Mouse (Mus musculus) intestine, postnatal 0 days (tissue): Measurements from ENCODE around the gene Schip1. TPM values are rescaled to one million over a fixed set of nuclear protein-coding genes. Genes with fewer than 3 reads are reported as not detected.

Source experiments
- ATAC-seq: fragments of 200-750 bp; cut with Nextera tagmentation; 2 replicates; pipeline ENCODE4 v1.8.0; 2017; ENCODE audit warnings: mild to moderate bottlenecking, moderate TSS enrichment, moderate library complexity
- H3K27ac ChIP-seq: fragments of 300-500 bp; sonication (generic); 2 replicates; pipeline ENCODE4 v1.5.1; 2014; ENCODE audit warnings: mild to moderate bottlenecking, low read depth, low read length, moderate library complexity
- H3K27me3 ChIP-seq: fragments of 300-500 bp; sonication (generic); replicated peaks from 2 replicates; pipeline ENCODE4 v1.6.1; 2014; ENCODE audit warnings: low read length, mixed read lengths; ENCODE audit not compliant: control insufficient read depth, insufficient read depth
- H3K36me3 ChIP-seq: fragments of 300-500 bp; sonication (generic); 2 replicates; pipeline ENCODE4 v1.6.1; 2014; ENCODE audit warnings: mild to moderate bottlenecking, moderate library complexity; ENCODE audit not compliant: control insufficient read depth, insufficient read depth
- H3K4me1 ChIP-seq: fragments of 300-500 bp; sonication (generic); replicated peaks from 2 replicates; pipeline ENCODE4 v1.6.1; 2014; ENCODE audit warnings: antibody characterized with exemption, low read length, mixed read lengths; ENCODE audit not compliant: control insufficient read depth, insufficient read depth
- H3K4me2 ChIP-seq: fragments of 300-500 bp; sonication (generic); replicated peaks from 2 replicates; pipeline ENCODE4 v1.6.1; 2014; ENCODE audit warnings: low read depth, mild to moderate bottlenecking, moderate library complexity
- H3K4me3 ChIP-seq: fragments of 300-500 bp; sonication (generic); 2 replicates; pipeline ENCODE4 v1.5.1; 2014; ENCODE audit warnings: low read depth, low read length
- H3K9ac ChIP-seq: fragments of 300-500 bp; sonication (generic); 2 replicates; pipeline ENCODE4 v1.6.1; 2014; ENCODE audit warnings: mild to moderate bottlenecking, low read depth, low read length
- H3K9me3 ChIP-seq: fragments of 300-500 bp; sonication (generic); 2 replicates; pipeline ENCODE4 v1.6.1; 2016; ENCODE audit warnings: mixed run types; ENCODE audit not compliant: control insufficient read depth
- CTCF ChIP-seq: sonication (generic); IDR thresholded peaks from 2 replicates; pipeline ENCODE4 v1.5.1; 2016; ENCODE audit warnings: low read depth, mild to moderate bottlenecking, control low read depth, antibody characterized with exemption, moderate library complexity
- WGBS: fragments of 180-500 bp; shearing (Covaris S2); extraction: QIAGEN DNeasy Blood & Tissue Kit; methylation state at CpG from one replicate; pipeline ENCODE4 v1.1.7; 2014; 5-methylcytosine and 5-hydroxymethylcytosine counted together
- polyA plus RNA-seq: library from polyadenylated mRNA; unstranded; fragments of >200 nt; fragmentation: Nextera tagmentation; extraction: Ambion mirVana; gene quantifications from 2 replicates; pipeline ENCODE4 v1.2.1, GENCODE M21; 2015

The Schip1 gene
- polyA plus RNA-seq, 1 experiment from 2014 or later, result 24.2 TPM

DNA sequence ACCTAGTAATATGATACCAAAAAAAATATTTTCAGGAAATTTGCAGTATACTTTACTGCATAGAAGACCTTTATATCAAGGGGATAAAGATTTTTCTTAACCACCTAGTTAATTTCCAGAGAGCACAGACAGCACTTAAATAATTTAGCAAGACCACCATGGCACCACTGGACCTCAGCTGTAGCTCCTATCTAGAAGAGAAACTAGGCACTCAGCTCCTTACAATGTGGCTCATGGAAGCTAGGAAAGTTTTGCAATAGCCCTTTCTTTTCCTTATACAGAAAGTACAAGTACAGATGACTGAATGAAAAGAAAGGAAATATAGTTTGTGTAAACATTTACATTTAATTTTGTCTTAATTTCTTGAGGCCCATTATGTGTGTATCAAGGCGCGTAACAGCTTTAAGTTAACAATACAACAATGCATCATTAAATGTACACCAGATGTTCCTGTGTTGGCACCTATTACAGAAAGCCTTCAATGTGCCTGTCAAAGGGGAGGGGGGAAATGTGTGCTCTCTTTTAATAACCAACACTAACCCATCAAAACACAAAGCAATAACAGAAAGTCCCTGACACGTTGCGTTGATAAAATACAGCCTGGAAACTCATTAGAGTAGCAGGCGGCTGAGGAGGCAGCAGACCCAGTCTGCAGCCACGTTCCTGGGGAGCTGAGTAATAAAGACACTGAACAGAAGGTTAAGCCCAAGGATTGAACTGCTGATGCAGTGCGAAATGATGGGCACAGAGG is 218.4 kb downstream of the Schip1 start:
- WGBS, result 42% methylated on average over 7 of the region's 7 CpGs
- Histone ChIP-seq H3K9ac (no peak overlapping the region), H3K4me2 (peak overlapping the region; percentile 21; the same call in 1 of the 2 replicates), H3K36me3 (no peaks in the 10 kb centered on the region), H3K27me3 (no peaks in the 10 kb centered on the region), H3K27ac (no peak overlapping the region), H3K9me3 (no peaks in the 10 kb centered on the region), H3K4me3 (no peak overlapping the region), H3K4me1 (no peaks in the 10 kb centered on the region)
- TF ChIP-seq CTCF, result no peak
- ATAC-seq, result no peak

DNA sequence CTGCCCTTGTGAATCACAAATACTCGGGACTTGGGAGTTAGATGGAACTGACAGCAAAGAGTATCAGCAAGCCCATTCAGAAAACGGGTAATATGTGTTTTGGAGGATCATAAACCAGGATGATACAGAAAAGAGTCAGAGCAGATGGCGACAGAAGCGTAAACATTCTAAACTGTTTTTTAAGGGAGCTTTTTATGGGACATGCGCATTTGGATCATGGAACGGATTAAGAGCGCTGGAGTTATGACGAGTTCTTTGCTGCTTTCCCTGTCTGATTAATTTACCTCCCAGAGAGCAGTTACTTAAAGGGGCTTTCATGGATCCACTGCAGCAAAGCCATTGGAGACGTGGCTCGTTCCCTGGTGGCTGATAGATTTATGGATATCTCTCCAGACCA is 219.0 kb downstream of the Schip1 start:
- Histone ChIP-seq H3K36me3 (no peaks in the 10 kb centered on the region), H3K27ac (no peak overlapping the region), H3K4me1 (no peaks in the 10 kb centered on the region), H3K27me3 (no peaks in the 10 kb centered on the region), H3K9me3 (no peaks in the 10 kb centered on the region), H3K9ac (no peak overlapping the region), H3K4me3 (no peak overlapping the region), H3K4me2 (peak overlapping the region; percentile 21; the same call in 1 of the 2 replicates)
- WGBS, result 60% methylated on average over 10 of the region's 10 CpGs
- no peak for ATAC-seq
- TF ChIP-seq CTCF, result no peak

DNA sequence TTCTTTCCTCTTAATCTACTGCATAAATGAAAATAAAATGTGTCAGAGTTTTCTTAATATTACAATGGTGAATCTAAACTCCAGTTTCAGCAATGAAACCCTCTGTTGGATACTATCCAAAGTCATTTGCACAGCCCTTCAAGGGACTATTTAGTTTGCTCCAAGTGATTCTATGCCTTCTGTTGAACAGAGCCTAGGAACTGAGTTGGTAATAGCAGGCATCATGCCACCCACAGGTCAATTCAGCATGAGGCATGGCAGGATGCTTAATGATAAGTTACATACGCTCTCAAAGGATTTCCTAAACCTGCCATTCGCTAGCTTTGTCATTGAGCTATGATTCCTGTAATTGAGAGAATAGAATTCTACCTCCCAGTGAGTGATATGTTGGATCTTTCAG is 219.9 kb downstream of the Schip1 start:
- 91% methylated on average over 2 of the region's 2 CpGs for WGBS
- H3K27me3 ChIP-seq, result no peaks in the 10 kb centered on the region
- TF ChIP-seq CTCF, result no peak

DNA sequence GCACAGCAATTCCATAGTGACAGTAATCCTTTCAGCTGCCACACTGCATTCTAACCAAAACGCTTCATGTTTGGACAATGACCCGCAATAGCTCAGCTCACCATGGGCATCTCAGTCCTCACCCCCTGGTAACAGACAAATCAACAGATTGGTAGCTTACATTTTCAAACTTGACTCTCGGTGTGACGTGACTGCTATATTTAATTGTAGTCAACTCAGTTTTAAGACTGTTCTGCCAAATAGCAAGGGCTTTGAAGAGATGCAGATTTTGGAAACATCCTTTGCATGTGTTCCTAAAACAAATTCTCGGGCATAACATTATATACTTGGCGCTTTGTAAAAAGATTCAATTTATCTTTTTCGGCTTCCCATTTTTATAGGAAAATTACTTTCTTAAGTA is 232.2 kb downstream of the Schip1 start:
- Histone ChIP-seq H3K9ac (no peak overlapping the region), H3K9me3 (no peaks in the 10 kb centered on the region), H3K4me1 (no peaks in the 10 kb centered on the region), H3K27ac (no peak overlapping the region), H3K4me2 (no peak overlapping the region), H3K27me3 (no peaks in the 10 kb centered on the region), H3K36me3 (no peaks in the 10 kb centered on the region), H3K4me3 (no peak overlapping the region)
- TF ChIP-seq CTCF, result no peak
- WGBS, result 86% methylated on average over 7 of the region's 7 CpGs
- no peak for ATAC-seq

More for the DNA sequence above, 219.9 kb downstream of the Schip1 start:
- no peak overlapping the region for H3K4me2 ChIP-seq
- no peak for ATAC-seq
- H3K9ac ChIP-seq, result no peak overlapping the region
- no peak overlapping the region for H3K27ac ChIP-seq
- H3K36me3 ChIP-seq, result no peaks in the 10 kb centered on the region
- no peaks in the 10 kb centered on the region for H3K4me1 ChIP-seq
- H3K4me3 ChIP-seq, result no peak overlapping the region
- H3K9me3 ChIP-seq, result no peaks in the 10 kb centered on the region

DNA sequence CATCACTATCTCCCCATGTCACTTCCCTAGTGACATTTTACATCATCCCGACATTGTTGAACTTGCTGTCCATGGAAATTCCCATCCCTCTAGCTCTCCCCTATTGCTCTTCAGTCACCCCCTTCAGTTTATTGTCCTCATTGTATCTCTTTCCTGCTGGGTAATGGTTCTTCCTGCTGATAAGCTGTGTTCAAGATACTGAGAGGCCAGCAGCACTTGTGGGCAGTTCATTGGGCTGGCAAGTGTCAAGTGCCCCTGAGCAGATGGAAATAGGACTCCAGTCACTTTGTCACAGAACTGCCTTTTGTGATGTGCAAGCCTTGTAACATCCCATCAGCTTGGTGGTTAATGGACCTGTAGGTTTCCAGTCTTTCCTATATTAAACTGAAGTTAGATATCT is 241.0 kb downstream of the Schip1 start:
- H3K9me3 ChIP-seq, result no peaks in the 10 kb centered on the region
- no peak overlapping the region for H3K4me3 ChIP-seq
- no peak for ATAC-seq
- no peaks in the 10 kb centered on the region for H3K4me1 ChIP-seq
- no peak overlapping the region for H3K9ac ChIP-seq
- no peaks in the 10 kb centered on the region for H3K27me3 ChIP-seq
- TF ChIP-seq CTCF, result no peak
- H3K4me2 ChIP-seq, result no peak overlapping the region
- 15% methylated on average over 1 of the region's 1 CpGs for WGBS
- no peak overlapping the region for H3K27ac ChIP-seq
- H3K36me3 ChIP-seq, result no peaks in the 10 kb centered on the region

DNA sequence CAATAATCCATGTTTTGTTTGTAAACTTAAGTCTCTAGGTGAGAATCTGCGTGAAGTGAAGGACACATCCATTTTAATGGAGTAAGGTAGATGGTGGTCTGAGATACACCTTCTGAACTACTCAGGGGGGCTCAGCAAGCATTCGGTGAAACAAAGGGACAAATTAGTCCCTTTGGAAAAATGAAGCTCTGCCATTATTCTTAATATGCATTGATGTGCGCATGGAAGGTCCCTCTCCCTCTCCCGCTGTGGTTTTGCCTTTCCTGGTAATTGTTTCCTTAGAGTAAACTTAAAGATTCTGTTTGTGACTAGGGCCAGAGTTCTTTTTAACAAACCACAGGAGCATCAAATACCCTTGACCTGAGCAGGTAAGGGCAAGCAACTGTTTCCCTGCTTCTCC is 242.1 kb downstream of the Schip1 start:
- no peaks in the 10 kb centered on the region for H3K9me3 ChIP-seq
- no peak overlapping the region for H3K9ac ChIP-seq
- TF ChIP-seq CTCF, result no peak
- H3K4me1 ChIP-seq, result no peaks in the 10 kb centered on the region
- no peak overlapping the region for H3K4me3 ChIP-seq
- no peaks in the 10 kb centered on the region for H3K27me3 ChIP-seq
- WGBS, result 47% methylated on average over 4 of the region's 4 CpGs
- H3K27ac ChIP-seq, result no peak overlapping the region
- ATAC-seq, result no peak
- H3K4me2 ChIP-seq, result no peak overlapping the region
- no peaks in the 10 kb centered on the region for H3K36me3 ChIP-seq

DNA sequence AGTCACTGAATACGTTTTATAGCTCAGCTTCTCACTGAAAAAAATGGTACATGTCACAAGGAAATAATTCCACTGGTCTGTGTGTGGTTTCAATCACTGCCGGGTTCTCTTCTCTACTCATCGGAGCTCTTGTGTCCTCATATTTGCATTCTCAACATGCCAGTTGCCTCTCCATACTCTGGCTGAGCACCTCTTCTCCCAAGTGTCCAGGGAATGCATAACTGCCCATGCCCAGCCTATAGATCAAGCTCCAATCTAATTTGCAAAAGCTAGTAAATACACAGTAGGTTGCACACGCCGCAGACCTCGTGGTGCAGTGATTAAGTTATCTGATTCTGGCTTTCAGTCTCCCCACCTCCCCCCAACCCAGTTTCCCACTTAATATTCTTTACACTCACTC is 261.0 kb downstream of the Schip1 start:
- 78% methylated on average over 6 of the region's 6 CpGs for WGBS
- no peak for TF ChIP-seq CTCF
- Histone ChIP-seq H3K27ac (no peak overlapping the region), H3K4me2 (no peak overlapping the region), H3K4me3 (no peak overlapping the region), H3K4me1 (no peaks in the 10 kb centered on the region), H3K9me3 (no peaks in the 10 kb centered on the region), H3K36me3 (no peaks in the 10 kb centered on the region), H3K9ac (no peak overlapping the region), H3K27me3 (no peaks in the 10 kb centered on the region)
- no peak for ATAC-seq
